ENCODE assay signal across 8 mouse cellular contexts in genomic region chr17:80552653-80553052, GRCm38 (mm10). TPM values are rescaled to one million over a fixed set of nuclear protein-coding genes. Genes with fewer than 3 reads are reported as not detected.
DNase-seq lines count a peak whose midpoint lies in the region; ATAC-seq and TF ChIP-seq lines count a peak whose summit lies in the region.

No protein-coding gene starts in this region.

- no peak for DNase-seq in lung, embryonic 14.5 days
- DNase-seq in lung, postnatal 36 days: no peak
- no peak for DNase-seq in liver, embryonic 14.5 days (ENCODE audit: low read depth in 3 of 3, low spot score in 3 of 3)
- DNase-seq in frontal cortex, postnatal 14 days (ENCODE audit: low spot score in 2 of 2): no peak
- no peak for DNase-seq in ovary, postnatal 36 days (ENCODE audit: low spot score)

- no peaks in the 10 kb centered on the region for H3K36me3 ChIP-seq in lung, embryonic 14.5 days (ENCODE audit: insufficient read depth)
- H3K36me3 ChIP-seq in forebrain, embryonic 15.5 days: no peaks in the 10 kb centered on the region
- H3K36me3 ChIP-seq in liver, embryonic 14.5 days (replicated peaks; ENCODE audit: control insufficient read depth, insufficient read depth, low read depth): no peaks in the 10 kb centered on the region
- H3K36me3 ChIP-seq in neural tube, embryonic 15.5 days: no peaks in the 10 kb centered on the region
- H3K36me3 ChIP-seq in kidney, embryonic 14.5 days (ENCODE audit: control insufficient read depth, insufficient read depth, low read length): no peaks in the 10 kb centered on the region

- H3K4me1 ChIP-seq in lung, embryonic 14.5 days (ENCODE audit: insufficient read depth): no peaks in the 10 kb centered on the region
- peaks cover 4% of the 10 kb centered on the region; the same call in 1 of the 2 replicates for H3K4me1 ChIP-seq in forebrain, embryonic 15.5 days
- H3K4me1 ChIP-seq in liver, embryonic 14.5 days (replicated peaks; ENCODE audit: control insufficient read depth in 2 of 2, insufficient read depth in 2 of 2, low read length in 1 of 2): peaks cover 3 to 8% of the 10 kb centered on the region in 2 experiments; a peak in 2 of 4 replicates
- peaks cover 7% of the 10 kb centered on the region for H3K4me1 ChIP-seq in neural tube, embryonic 15.5 days
- 0 out of 2 replicates have a peak, but pooled peaks cover 3% of the 10 kb centered on the region for H3K4me1 ChIP-seq in kidney, embryonic 14.5 days (ENCODE audit: control insufficient read depth, insufficient read depth, low read length)

- ATAC-seq in lung, embryonic 14.5 days (ENCODE audit: insufficient read depth): no peak
- ATAC-seq in forebrain, embryonic 15.5 days (replicated peaks): no peak
- ATAC-seq in liver, embryonic 14.5 days (ENCODE audit: insufficient read depth): no peak
- ATAC-seq in neural tube, embryonic 15.5 days (ENCODE audit: low FRiP score): no peak
- ATAC-seq in kidney, embryonic 14.5 days (ENCODE audit: low FRiP score, low TSS enrichment): no peak

- no peaks in the 10 kb centered on the region for H3K9me3 ChIP-seq in lung, embryonic 14.5 days (ENCODE audit: low read depth, low read length)
- no peaks in the 10 kb centered on the region for H3K9me3 ChIP-seq in forebrain, embryonic 15.5 days
- no peaks in the 10 kb centered on the region for H3K9me3 ChIP-seq in liver, embryonic 14.5 days (ENCODE audit: control insufficient read depth, low read length)
- no peaks in the 10 kb centered on the region for H3K9me3 ChIP-seq in neural tube, embryonic 15.5 days (replicated peaks)
- no peaks in the 10 kb centered on the region for H3K9me3 ChIP-seq in kidney, embryonic 14.5 days (ENCODE audit: control insufficient read depth, low read length)

- no peak for TF ChIP-seq CTCF in lung, embryonic 14.5 days (IDR thresholded peaks at IDR 0.05; ENCODE audit: low read depth)
- TF ChIP-seq CTCF in liver, embryonic 14.5 days (IDR thresholded peaks at IDR 0.05; ENCODE audit: low read depth): no peak

- 73% methylated on average over 4 of the region's 4 CpGs for WGBS in lung, embryonic 14.5 days
- WGBS in forebrain, embryonic 15.5 days: 79% methylated on average over 4 of the region's 4 CpGs
- WGBS in liver, embryonic 14.5 days (ENCODE audit: insufficient replicate concordance): 38% methylated on average over 4 of the region's 4 CpGs
- WGBS in neural tube, embryonic 15.5 days: 92% methylated on average over 4 of the region's 4 CpGs
- 82% methylated on average over 4 of the region's 4 CpGs for WGBS in kidney, embryonic 14.5 days

- H3K4me2 ChIP-seq in lung, embryonic 14.5 days: peak overlapping the region; percentile 67
- H3K4me2 ChIP-seq in forebrain, embryonic 15.5 days (replicated peaks): peak overlapping the region; percentile 54
- H3K4me2 ChIP-seq in liver, embryonic 14.5 days (ENCODE audit: low read depth): peak overlapping the region; percentile 81
- H3K4me2 ChIP-seq in neural tube, embryonic 15.5 days: peak overlapping the region; percentile 64
- no peak overlapping the region for H3K4me2 ChIP-seq in kidney, embryonic 14.5 days (replicated peaks; ENCODE audit: low read depth, low read length)

- no peak overlapping the region for H3K9ac ChIP-seq in lung, embryonic 14.5 days
- H3K9ac ChIP-seq in forebrain, embryonic 15.5 days (replicated peaks): no peak overlapping the region
- no peak overlapping the region for H3K9ac ChIP-seq in liver, embryonic 14.5 days (replicated peaks)
- no peak overlapping the region for H3K9ac ChIP-seq in neural tube, embryonic 15.5 days (replicated peaks)
- no peak overlapping the region for H3K9ac ChIP-seq in kidney, embryonic 14.5 days (ENCODE audit: low read depth, low read length)

- no peak for TF ChIP-seq EP300 in liver, embryonic 14.5 days (IDR thresholded peaks at IDR 0.05; ENCODE audit: low read depth)

- no peaks in the 10 kb centered on the region for H3K27me3 ChIP-seq in lung, embryonic 14.5 days (ENCODE audit: insufficient read depth, low read length)
- H3K27me3 ChIP-seq in forebrain, embryonic 15.5 days: no peaks in the 10 kb centered on the region
- H3K27me3 ChIP-seq in liver, embryonic 14.5 days (ENCODE audit: control insufficient read depth, insufficient read depth, low read length): no peaks in the 10 kb centered on the region
- H3K27me3 ChIP-seq in neural tube, embryonic 15.5 days (replicated peaks): no peaks in the 10 kb centered on the region
- H3K27me3 ChIP-seq in kidney, embryonic 14.5 days (ENCODE audit: control insufficient read depth, insufficient read depth, low read length): no peaks in the 10 kb centered on the region

- H3K27ac ChIP-seq in lung, embryonic 14.5 days (ENCODE audit: low read depth): no peak overlapping the region
- H3K27ac ChIP-seq in forebrain, embryonic 15.5 days (replicated peaks): no peak overlapping the region
- H3K27ac ChIP-seq in liver, embryonic 14.5 days: no peak overlapping the region
- no peak overlapping the region; the same call in 1 of the 2 replicates for H3K27ac ChIP-seq in neural tube, embryonic 15.5 days (replicated peaks)
- no peak overlapping the region for H3K27ac ChIP-seq in kidney, embryonic 14.5 days (ENCODE audit: low read depth, low read length)

- no peak overlapping the region; the same call in 1 of the 2 replicates for H3K4me3 ChIP-seq in lung, embryonic 14.5 days (ENCODE audit: low read depth, low read length)
- H3K4me3 ChIP-seq in forebrain, embryonic 15.5 days: peak overlapping the region; percentile 76
- peak overlapping the region in 1 of 2 experiments; percentile 71; a peak in 2 of 4 replicates for H3K4me3 ChIP-seq in liver, embryonic 14.5 days (ENCODE audit: insufficient read depth in 1 of 2, low read depth in 2 of 2, low read length in 2 of 2)
- H3K4me3 ChIP-seq in neural tube, embryonic 15.5 days (replicated peaks): no peak overlapping the region
- no peak overlapping the region for H3K4me3 ChIP-seq in kidney, embryonic 14.5 days (ENCODE audit: low read length)

RNA-seq across cellular contexts. Expression of gene Cdkl4, which starts 25.0 kb away (rescaled TPM):
- polyA plus RNA-seq in lung, embryonic 14.5 days (2014; fragmentation: Nextera tagmentation; extraction: Ambion mirVana): 0.27 and 0.37 TPM in 2 replicates
- 3.0 and 3.7 TPM in 2 replicates for polyA plus RNA-seq in forebrain, embryonic 15.5 days (2015; fragmentation: Nextera tagmentation; extraction: Ambion mirVana)
- 0.11 and 0.13 TPM in 2 replicates for polyA plus RNA-seq in liver, embryonic 14.5 days (2012; rRNA removed)
- polyA plus RNA-seq in liver, embryonic 14.5 days (2014; fragmentation: Nextera tagmentation; extraction: Ambion mirVana): 0.09 TPM in 1 of 2 replicates, not detected in the other
- polyA plus RNA-seq in neural tube, embryonic 15.5 days (2015; fragmentation: Nextera tagmentation; extraction: Ambion mirVana): 5.3 and 5.4 TPM in 2 replicates
- 0.39 and 0.49 TPM in 2 replicates for polyA plus RNA-seq in kidney, embryonic 14.5 days (2014; fragmentation: Nextera tagmentation; extraction: Ambion mirVana)
